Mouse (Mus musculus) midbrain, embryonic 12.5 days (tissue): ENCODE measurements at regions not wholly inside any gene's neighbourhood (a gene's known extent, or its start where the extent isn't known, plus 50 kb on each side); places are given as distances from the start of the nearest gene placed in this dataset.

Source experiments
- ATAC-seq: fragments of 200-750 bp; cut with Nextera tagmentation; 2 replicates; pipeline ENCODE4 v1.8.0; 2017; ENCODE audit warnings: low read depth, moderate TSS enrichment, moderate library complexity; ENCODE audit not compliant: low FRiP score
- H3K27ac ChIP-seq: fragments of 300-500 bp; sonication (generic); replicated peaks from 2 replicates; pipeline ENCODE4 v1.5.1; 2016; ENCODE audit warnings: mild to moderate bottlenecking
- H3K27me3 ChIP-seq: fragments of 300-500 bp; sonication (generic); 2 replicates; pipeline ENCODE4 v1.6.1; 2016; ENCODE audit warnings: mild to moderate bottlenecking
- H3K36me3 ChIP-seq: fragments of 300-500 bp; sonication (generic); 2 replicates; pipeline ENCODE4 v1.6.1; 2016
- H3K4me1 ChIP-seq: fragments of 300-500 bp; sonication (generic); 2 replicates; pipeline ENCODE4 v1.6.1; 2016
- H3K4me2 ChIP-seq: fragments of 300-500 bp; sonication (generic); replicated peaks from 2 replicates; pipeline ENCODE4 v1.6.1; 2016; ENCODE audit warnings: mild to moderate bottlenecking, moderate library complexity
- H3K4me3 ChIP-seq: fragments of 300-500 bp; sonication (generic); 2 replicates; pipeline ENCODE4 v1.5.1; 2016; ENCODE audit warnings: mild to moderate bottlenecking
- H3K9ac ChIP-seq: fragments of 300-500 bp; sonication (generic); replicated peaks from 2 replicates; pipeline ENCODE4 v1.6.1; 2016; ENCODE audit warnings: mild to moderate bottlenecking, moderate library complexity
- H3K9me3 ChIP-seq: fragments of 300-500 bp; sonication (generic); 2 replicates; pipeline ENCODE4 v1.6.1; 2016; ENCODE audit warnings: mild to moderate bottlenecking
- WGBS: fragments of 180-500 bp; shearing (Covaris S2); methylation state at CpG from one replicate; pipeline ENCODE4 v1.1.7; 2016; 5-methylcytosine and 5-hydroxymethylcytosine counted together

DNA sequence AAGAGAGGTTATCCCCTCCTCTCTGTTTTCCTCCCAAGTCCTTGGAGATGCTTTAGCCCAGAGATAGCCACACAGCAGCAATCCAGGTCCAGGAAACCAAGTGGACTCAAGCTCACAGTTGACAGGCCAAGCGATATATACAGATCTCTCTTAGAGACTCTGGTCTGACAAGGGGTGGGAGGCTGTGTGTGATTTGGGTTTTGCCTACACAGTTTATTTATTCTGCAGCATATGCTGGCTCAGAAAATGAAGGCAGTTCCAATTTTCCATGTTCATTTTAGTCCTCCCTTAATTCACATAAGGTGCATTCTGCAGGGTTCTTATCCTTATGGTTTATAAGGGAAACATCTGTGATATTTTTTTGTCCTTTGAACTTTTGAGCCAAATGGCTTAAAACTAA, 595.0 kb upstream of the Apob start:
- Histone ChIP-seq H3K9me3 (no peaks in the 10 kb centered on the region), H3K9ac (no peak overlapping the region), H3K27ac (no peak overlapping the region), H3K36me3 (no peaks in the 10 kb centered on the region), H3K4me1 (no peaks in the 10 kb centered on the region), H3K27me3 (no peaks in the 10 kb centered on the region), H3K4me2 (no peak overlapping the region), H3K4me3 (no peak overlapping the region)
- 100% methylated on average over 1 of the region's 1 CpGs for WGBS
- ATAC-seq = no peak

DNA sequence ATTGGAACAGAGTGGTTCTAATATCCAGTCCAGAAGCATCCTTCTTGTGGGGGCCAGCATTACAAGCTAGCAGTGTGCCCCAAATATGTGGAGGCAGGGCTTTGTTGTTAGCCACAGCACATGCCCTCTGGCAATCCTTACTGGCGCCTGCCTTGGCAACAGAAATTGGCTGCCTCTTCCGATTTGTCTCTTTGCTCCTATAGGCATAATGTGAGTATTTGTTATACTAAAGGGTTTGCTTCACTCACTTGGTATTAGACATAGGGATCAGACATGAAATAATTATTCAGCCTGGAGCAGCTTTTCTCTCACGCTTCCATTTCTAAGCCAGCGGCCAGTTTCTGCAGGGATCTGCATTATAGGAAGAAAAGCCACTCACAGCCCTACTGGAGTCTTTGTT, 573.6 kb upstream of the Apob start:
- Histone ChIP-seq H3K4me1 (no peaks in the 10 kb centered on the region), H3K4me3 (no peak overlapping the region), H3K9ac (no peak overlapping the region), H3K36me3 (no peaks in the 10 kb centered on the region), H3K4me2 (no peak overlapping the region), H3K9me3 (no peaks in the 10 kb centered on the region), H3K27ac (no peak overlapping the region), H3K27me3 (no peaks in the 10 kb centered on the region)
- 56% methylated on average over 4 of the region's 4 CpGs for WGBS
- ATAC-seq = no peak

DNA sequence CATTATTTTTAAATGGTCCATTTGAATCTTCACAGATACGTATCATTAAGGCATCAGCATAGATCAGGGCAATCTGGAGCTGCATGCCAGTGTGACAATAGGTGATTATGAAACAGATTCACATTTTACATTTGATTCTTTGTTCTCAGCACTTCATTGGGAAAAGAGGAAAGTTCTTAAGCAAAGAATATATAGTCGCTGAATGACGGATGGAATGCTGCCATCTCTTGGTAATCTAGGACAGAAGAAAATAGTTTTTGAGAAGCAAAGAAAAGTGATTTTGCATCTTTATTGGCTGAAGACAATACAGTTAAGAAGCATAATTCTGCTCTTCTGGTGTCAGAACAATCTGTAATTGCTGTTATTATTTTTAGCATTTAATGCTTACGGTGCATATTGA, 565.6 kb upstream of the Apob start:
- H3K9ac ChIP-seq = no peak overlapping the region
- H3K9me3 ChIP-seq = no peaks in the 10 kb centered on the region
- H3K36me3 ChIP-seq = no peaks in the 10 kb centered on the region
- no peak overlapping the region for H3K27ac ChIP-seq
- H3K4me2 ChIP-seq = no peak overlapping the region
- no peaks in the 10 kb centered on the region for H3K27me3 ChIP-seq
- ATAC-seq = no peak
- no peaks in the 10 kb centered on the region for H3K4me1 ChIP-seq
- H3K4me3 ChIP-seq = no peak overlapping the region
- 90% methylated on average over 4 of the region's 4 CpGs for WGBS

DNA sequence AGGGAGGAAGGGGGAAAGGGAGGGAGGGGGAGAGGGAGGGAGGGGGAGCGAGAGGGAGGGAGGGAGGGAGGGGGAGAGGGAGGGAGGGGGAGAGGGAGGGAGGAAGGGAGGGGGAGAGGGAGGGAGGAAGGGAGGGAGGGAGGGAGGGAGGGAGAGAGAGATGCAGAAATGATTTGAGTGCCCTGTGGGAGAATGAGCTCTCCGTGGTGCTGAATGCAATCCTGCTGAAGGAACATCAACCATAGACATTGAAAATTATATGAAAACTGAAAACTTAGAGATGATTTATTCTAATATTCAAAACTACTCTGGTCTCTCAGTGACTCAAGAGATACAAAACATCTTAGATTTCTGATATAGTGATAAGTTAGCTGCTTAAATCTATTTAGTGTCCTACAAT, 557.2 kb upstream of the Apob start:
- no peaks in the 10 kb centered on the region for H3K36me3 ChIP-seq
- no peak overlapping the region for H3K9ac ChIP-seq
- no peaks in the 10 kb centered on the region for H3K4me1 ChIP-seq
- no peak overlapping the region for H3K27ac ChIP-seq
- ATAC-seq = no peak
- no peak overlapping the region for H3K4me2 ChIP-seq
- no peaks in the 10 kb centered on the region for H3K9me3 ChIP-seq
- H3K27me3 ChIP-seq = no peaks in the 10 kb centered on the region
- H3K4me3 ChIP-seq = no peak overlapping the region
- WGBS = 32% methylated on average over 1 of the region's 2 CpGs

DNA sequence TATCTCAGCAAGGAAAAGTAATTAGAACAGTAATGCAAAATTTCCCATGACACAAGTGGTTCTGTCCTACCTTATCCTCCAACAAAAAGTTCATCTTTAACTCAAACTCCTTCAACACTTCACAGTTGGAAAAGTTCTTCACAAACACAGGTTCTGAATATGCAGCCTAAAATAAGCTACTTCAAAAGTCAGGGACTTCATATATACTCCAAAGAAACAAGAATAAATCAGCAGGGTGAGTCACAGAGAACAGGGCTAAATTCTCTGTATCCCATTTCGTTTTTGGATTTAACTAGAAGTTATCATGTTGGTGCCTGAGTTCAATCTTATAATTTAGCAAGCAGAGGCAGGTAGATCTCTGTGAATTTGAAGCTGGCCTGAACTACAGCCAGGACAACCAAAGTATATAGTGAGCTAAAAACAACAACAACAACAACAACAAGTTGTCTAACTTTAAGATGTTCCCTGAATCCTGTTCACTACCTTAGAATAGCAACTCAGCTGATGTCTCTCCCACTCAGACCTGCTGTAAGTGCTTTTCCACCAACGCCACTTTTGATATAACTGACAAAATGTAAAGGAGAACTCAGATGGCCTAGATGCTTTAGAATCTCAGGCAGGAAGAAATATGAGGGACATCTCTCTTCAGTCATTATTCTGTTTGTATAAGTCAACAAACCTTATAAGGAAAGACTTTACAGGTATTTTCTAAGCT, 555.5 kb upstream of the Apob start:
- no peak for ATAC-seq
- H3K9me3 ChIP-seq = no peaks in the 10 kb centered on the region

DNA sequence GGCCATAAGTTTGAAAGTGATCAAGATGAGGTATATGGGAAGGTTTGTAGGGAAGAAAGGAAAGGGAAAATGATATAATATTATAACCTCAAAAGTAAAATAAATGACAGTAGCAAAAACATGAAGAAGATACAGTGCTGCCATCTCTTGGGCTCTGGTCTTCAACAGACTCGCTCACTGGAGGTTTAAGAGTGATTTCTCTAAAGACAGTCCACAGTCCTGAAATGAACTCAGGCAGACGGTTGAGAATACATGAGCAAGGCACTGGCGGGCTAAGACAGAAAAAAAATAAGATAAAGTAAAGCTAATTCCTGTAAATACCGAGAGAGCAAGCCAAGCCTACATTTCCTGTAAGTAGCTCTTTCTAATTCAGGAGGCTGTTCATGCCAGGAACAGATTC, 546.5 kb upstream of the Apob start:
- no peaks in the 10 kb centered on the region for H3K9me3 ChIP-seq
- ATAC-seq = no peak
- WGBS = 89% methylated on average over 4 of the region's 4 CpGs
- H3K4me2 ChIP-seq = no peak overlapping the region
- no peak overlapping the region for H3K9ac ChIP-seq
- H3K4me1 ChIP-seq = no peaks in the 10 kb centered on the region
- H3K27me3 ChIP-seq = no peaks in the 10 kb centered on the region
- no peak overlapping the region for H3K27ac ChIP-seq
- no peaks in the 10 kb centered on the region for H3K36me3 ChIP-seq
- H3K4me3 ChIP-seq = no peak overlapping the region

More for the DNA sequence above, 555.5 kb upstream of the Apob start:
- H3K4me3 ChIP-seq = no peak overlapping the region
- WGBS = 64% methylated on average over 2 of the region's 2 CpGs
- H3K4me2 ChIP-seq = no peak overlapping the region
- H3K36me3 ChIP-seq = no peaks in the 10 kb centered on the region
- H3K27ac ChIP-seq = no peak overlapping the region
- no peak overlapping the region for H3K9ac ChIP-seq
- H3K4me1 ChIP-seq = no peaks in the 10 kb centered on the region
- H3K27me3 ChIP-seq = no peaks in the 10 kb centered on the region

DNA sequence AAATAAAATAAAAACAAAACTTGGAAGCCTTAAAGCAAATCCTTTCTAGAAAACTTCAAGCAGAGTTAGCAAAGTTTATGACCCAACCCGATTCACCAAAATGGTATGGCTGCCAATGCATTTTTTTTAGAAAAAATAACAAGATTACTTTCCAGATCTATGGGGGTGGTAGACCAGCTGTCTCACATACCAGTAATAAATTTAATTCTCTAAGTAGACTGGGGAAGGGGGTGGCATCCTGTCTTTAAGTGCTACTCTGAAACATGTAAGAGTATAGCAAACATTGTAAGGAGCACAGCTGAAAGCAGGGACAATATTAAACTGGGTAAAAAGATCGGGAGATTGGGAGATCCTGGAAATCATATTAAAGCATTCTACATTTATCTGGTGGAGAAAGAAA, 532.2 kb upstream of the Apob start:
- Histone ChIP-seq H3K4me1 (no peaks in the 10 kb centered on the region), H3K27me3 (no peaks in the 10 kb centered on the region), H3K9ac (no peak overlapping the region), H3K9me3 (no peaks in the 10 kb centered on the region), H3K27ac (no peak overlapping the region), H3K36me3 (no peaks in the 10 kb centered on the region), H3K4me2 (no peak overlapping the region), H3K4me3 (no peak overlapping the region)
- 88% methylated on average over 2 of the region's 2 CpGs for WGBS
- ATAC-seq = no peak

DNA sequence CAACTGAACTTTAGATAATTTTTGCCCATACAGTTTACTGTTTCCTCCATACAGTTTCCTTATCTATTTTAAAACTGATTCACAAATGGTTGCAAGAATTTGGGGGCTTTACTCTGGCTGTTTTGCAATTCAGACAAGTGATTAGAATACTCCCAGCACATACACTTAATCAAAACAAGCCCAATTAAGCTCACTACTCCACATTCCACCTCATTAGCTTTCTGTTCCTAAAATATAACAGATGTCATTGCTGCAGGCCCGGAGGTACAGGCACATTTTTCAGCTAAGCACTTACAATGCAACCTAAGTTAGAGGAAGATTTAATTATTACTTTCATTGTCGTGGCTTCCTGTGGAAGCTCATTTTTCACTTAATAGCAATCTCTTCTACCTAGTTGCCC, 526.9 kb upstream of the Apob start:
- Histone ChIP-seq H3K4me1 (no peaks in the 10 kb centered on the region), H3K27ac (no peak overlapping the region), H3K4me3 (no peak overlapping the region), H3K4me2 (no peak overlapping the region), H3K9me3 (no peaks in the 10 kb centered on the region), H3K9ac (no peak overlapping the region), H3K27me3 (no peaks in the 10 kb centered on the region), H3K36me3 (no peaks in the 10 kb centered on the region)
- 65% methylated on average over 2 of the region's 2 CpGs for WGBS
- no peak for ATAC-seq

DNA sequence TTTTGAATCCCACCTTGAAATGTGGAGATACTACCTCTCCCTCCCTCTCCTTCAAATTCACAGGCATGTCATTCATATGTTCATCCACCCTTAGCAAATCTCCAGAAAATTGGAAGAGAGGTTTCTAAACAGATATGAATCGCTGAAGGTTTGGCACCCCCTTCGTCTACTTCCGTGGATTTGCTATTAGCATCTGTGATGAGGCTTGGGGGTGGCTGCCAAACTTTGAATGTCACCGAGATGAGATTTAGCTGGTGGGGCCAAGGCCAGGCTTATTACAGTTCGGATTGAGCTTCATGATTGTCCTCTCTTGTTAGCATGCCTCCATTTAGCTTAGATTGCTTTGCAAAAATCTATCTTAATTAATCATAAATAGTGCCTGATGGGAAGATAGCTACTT, 520.4 kb upstream of the Apob start:
- Histone ChIP-seq H3K4me3 (no peak overlapping the region), H3K9ac (no peak overlapping the region), H3K9me3 (no peaks in the 10 kb centered on the region), H3K4me2 (no peak overlapping the region), H3K4me1 (no peaks in the 10 kb centered on the region), H3K27ac (no peak overlapping the region), H3K36me3 (no peaks in the 10 kb centered on the region), H3K27me3 (no peaks in the 10 kb centered on the region)
- 88% methylated on average over 5 of the region's 5 CpGs for WGBS
- no peak for ATAC-seq

DNA sequence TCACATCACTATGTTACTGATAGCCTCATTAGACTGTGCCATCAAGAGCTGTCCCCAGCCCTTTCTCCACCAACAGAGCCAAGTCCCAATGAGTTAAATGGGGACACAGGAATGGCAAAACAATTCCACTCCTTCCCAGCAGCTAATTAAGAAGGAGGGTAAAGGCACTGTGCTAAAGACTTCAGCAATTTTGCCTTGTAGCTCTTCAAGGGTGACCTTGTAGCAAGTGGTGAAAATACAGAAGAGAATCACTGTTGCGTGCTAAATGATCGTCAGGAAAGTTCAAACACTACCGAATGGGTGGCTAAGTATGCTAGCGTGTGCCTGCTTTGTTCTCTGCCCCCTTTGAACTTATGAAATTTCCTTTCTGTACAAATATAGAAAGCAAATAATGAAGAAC, 519.9 kb upstream of the Apob start:
- Histone ChIP-seq H3K4me1 (no peaks in the 10 kb centered on the region), H3K27ac (no peak overlapping the region), H3K4me3 (no peak overlapping the region), H3K9me3 (no peaks in the 10 kb centered on the region), H3K4me2 (no peak overlapping the region), H3K36me3 (no peaks in the 10 kb centered on the region), H3K9ac (no peak overlapping the region), H3K27me3 (no peaks in the 10 kb centered on the region)
- no peak for ATAC-seq
- 65% methylated on average over 4 of the region's 4 CpGs for WGBS

DNA sequence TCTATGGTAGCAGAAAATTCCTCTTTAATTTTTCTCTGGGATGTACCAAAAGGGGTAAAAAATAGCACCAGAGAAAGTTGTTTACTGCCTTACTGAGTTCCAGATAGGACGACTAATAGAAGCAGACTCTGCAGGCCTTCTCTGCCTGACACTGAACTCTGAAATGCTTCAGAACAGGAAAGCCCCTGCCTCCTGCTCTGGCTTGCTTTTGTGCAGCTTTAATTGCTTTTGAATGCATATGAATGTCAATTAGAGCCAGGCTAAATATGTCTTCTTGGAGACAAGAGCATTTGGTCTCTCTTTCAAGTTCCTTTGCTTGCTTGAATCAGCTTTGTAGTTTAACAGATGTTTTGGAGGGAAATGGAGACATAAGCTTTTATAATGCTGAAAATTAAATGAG, 512.5 kb upstream of the Apob start:
- no peaks in the 10 kb centered on the region for H3K27me3 ChIP-seq
- no peak for ATAC-seq
- H3K9ac ChIP-seq = no peak overlapping the region
- peaks cover 6% of the 10 kb centered on the region; the same call in 1 of the 2 replicates for H3K4me1 ChIP-seq
- H3K36me3 ChIP-seq = no peaks in the 10 kb centered on the region
- H3K4me2 ChIP-seq = no peak overlapping the region
- no peak overlapping the region for H3K4me3 ChIP-seq
- 9% methylated on average over 1 of the region's 1 CpGs for WGBS
- no peak overlapping the region for H3K27ac ChIP-seq
- H3K9me3 ChIP-seq = no peaks in the 10 kb centered on the region

DNA sequence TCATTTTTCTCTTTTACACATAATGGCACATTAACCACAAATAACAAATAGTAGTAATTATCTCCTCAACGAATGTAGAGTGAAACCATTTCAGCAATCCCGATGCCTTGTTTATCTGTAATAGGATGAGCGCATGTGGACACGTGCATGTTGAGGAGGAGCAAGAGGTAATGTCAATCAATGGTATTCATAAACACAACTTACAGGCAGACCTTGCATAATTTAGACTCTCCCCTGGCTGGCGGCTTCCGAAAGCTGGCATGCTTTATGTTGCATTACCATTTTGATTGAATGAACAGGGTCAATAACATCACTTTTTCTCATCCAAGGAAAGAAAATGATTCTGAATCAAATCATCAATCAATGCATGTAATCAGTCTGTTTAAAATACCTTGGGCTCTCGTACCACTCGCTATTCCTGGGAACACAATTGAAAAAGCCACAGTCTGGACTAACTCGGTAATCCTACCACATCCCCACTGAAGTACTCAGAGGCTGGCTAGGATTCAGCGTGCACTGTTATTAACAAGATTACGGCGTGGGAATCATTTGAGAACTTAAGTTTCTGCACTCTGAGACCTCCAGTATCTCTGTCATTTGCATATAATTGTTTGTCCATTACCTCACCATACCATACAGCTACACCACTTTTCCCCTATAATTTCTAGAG, 464.7 kb upstream of the Apob start:
- H3K4me1 ChIP-seq = no peaks in the 10 kb centered on the region
- H3K4me2 ChIP-seq = no peak overlapping the region
- H3K9ac ChIP-seq = no peak overlapping the region
- no peaks in the 10 kb centered on the region for H3K27me3 ChIP-seq
- no peaks in the 10 kb centered on the region for H3K9me3 ChIP-seq
- 74% methylated on average over 12 of the region's 12 CpGs for WGBS
- H3K27ac ChIP-seq = no peak overlapping the region
- H3K4me3 ChIP-seq = no peak overlapping the region
- peak; percentile 49; the same call in 1 of the 2 replicates for ATAC-seq
- no peaks in the 10 kb centered on the region for H3K36me3 ChIP-seq

DNA sequence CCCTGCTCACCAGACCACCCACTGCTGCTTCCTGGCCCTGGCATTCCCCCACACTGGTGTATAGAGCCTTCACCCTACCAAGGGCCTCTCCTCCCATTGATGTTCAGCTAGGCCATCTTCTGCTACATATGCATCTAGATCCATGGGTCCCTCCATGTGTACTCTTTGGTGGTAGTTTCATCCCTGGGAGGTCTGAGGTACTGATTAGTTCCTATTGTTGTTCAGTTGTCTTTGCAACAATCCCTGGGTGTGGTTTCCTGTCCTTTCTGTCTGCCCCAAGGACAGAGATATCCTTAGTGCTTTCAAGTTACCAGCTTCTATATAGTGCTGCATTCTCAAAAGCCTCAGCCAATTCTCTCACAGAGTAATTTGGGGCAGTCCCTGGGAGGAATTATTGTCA, 440.1 kb upstream of the Apob start:
- Histone ChIP-seq H3K4me2 (no peak overlapping the region), H3K4me3 (no peak overlapping the region), H3K27ac (no peak overlapping the region), H3K36me3 (no peaks in the 10 kb centered on the region), H3K27me3 (no peaks in the 10 kb centered on the region), H3K4me1 (no peaks in the 10 kb centered on the region), H3K9me3 (no peaks in the 10 kb centered on the region), H3K9ac (no peak overlapping the region)
- ATAC-seq = no peak
